ENCODE assay signal across 14 mouse cellular contexts in the genomic region with DNA sequence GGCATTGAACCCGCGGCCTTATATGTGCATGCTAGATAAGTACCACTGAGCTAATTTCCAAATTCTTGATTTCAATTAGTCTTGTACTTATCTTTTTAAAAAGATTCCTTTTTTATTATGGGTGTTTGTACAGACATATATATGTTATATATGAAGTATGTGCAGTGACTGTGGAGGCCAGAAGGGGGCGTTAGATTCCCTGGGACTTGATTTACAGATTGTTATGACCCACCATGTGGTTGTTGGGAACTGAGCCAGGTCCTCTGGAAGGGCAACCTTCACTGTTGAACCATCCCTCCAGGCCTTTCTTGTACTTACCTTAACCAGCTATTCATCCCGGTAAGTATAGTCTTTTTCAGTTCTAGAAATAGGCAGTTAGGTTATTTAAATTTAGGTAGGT. TPM values are rescaled to one million over a fixed set of nuclear protein-coding genes. Genes with fewer than 3 reads are reported as not detected.
DNase-seq lines count a peak whose midpoint lies in the region.
"Had no signal": no experiment of that assay in that cellular context is flagged by ENCODE, and none has a peak within 500 bp of the region (broad histone marks: within the 10 kb centered on the region; RNA-seq: fewer than 3 reads in every experiment).

No protein-coding gene starts in this region.

- no peaks in the 10 kb centered on the region for H3K36me3 ChIP-seq in splenic B cell, adult 2 months (ENCODE audit: control insufficient read depth, insufficient read depth, low read length, poor library complexity, severe bottlenecking)
- H3K36me3 ChIP-seq: embryonic facial prominence, embryonic 13.5 days; forebrain, embryonic 12.5 days; heart, embryonic 15.5 days; neural tube, embryonic 15.5 days had no signal

- no peaks in the 10 kb centered on the region for H3K27me3 ChIP-seq in splenic B cell, adult 2 months (ENCODE audit: control insufficient read depth, insufficient read depth, low read length, poor library complexity, severe bottlenecking)
- H3K27me3 ChIP-seq: embryonic facial prominence, embryonic 13.5 days; forebrain, embryonic 12.5 days; heart, embryonic 15.5 days; neural tube, embryonic 15.5 days had no signal

- DNase-seq in cerebellum, adult 9-10 months: peak; percentile 60
- no peak for DNase-seq in cerebellum, adult 8-10 months
- peak; percentile 24 for DNase-seq in kidney, postnatal 10 days
- no peak for DNase-seq in kidney, adult 18-20 months
- DNase-seq in retina, postnatal 1 day: peak; percentile 41
- DNase-seq in retina, embryonic 14.5 days (ENCODE audit: low spot score): no peak
- peak; percentile 42 for DNase-seq in splenic B cell, adult 2 months (ENCODE audit: low read depth, low spot score)
- no peak for DNase-seq in adrenal gland, postnatal 36 days
- DNase-seq: gastrocnemius, postnatal 10 days; thymus, postnatal 25 days had no signal

RNA-seq across cellular contexts. Expression of a gene that starts 0.8 kb away (rescaled TPM):
- total RNA-seq in adrenal gland, postnatal 36 days (2021): 100 to 1,000 TPM; 105 to 121 TPM

Comparison
In these comparisons a context has a peak if more than half of its experiments do, and no peak if none do; other contexts are left out.
1. DNase-seq: peak in cerebellum, adult 9-10 months (single experiment), kidney, postnatal 10 days (single experiment), retina, postnatal 1 day (single experiment) and splenic B cell, adult 2 months (single experiment); none in cerebellum, adult 8-10 months (single experiment), kidney, adult 18-20 months (single experiment), retina, embryonic 14.5 days (single experiment) and adrenal gland, postnatal 36 days (0 of 2).